Mouse (Mus musculus) c-Kit-positive CD71-positive TER-119-negative erythroid progenitor cells, embryonic 14.5 days (primary cell): ENCODE data around the gene St13.

Experiments used
- DNase-seq: peaks from one replicate; pipeline ENCODE4 v3.0.0-alpha.2; 2013; ENCODE audit warnings: low read depth

The St13 gene

DNA sequence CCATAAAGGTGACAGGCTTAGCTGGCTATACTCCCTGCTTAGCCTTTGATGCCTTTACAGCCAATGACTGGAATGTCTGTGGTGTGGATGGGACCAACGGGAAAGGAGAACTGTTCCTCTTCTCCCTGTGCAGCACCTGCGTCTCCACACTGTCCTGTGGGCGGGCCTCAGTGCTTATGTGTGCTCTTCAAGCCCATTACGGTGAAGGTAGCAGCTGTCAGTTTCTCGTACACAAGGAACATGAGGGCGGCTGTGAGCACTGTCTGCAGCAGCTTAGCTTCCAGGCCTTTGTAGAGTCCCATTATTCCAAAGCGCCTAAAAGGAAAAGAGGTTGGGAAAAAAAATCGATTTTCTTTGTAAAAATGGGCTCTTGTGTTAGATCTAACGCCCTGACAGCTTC, 80.4 kb downstream of the St13 start:
- no peak for DNase-seq

DNA sequence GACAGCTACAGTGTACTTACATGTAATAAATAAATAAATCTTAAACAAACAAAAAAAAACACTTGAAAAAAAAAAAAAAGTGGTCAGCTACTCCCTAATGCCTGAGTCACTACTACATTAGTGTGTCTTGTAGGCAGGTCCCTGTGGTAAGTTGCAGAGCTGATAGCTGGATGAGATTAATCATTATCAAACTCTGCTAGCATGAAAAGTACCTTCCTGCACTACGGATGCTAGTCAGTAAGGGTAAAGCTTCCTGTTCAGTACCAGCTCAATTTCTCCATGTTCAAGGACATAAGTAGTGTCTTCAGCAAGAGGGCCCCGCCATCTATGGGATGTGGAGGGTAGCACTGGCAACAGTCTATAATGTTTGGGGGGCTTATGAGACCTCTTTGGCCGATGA, 85.9 kb downstream of the St13 start:
- DNase-seq, result no peak
